Mouse (Mus musculus): ENCODE measurements around the gene Usp9x.
A peak's percentile ranks its signal among the peaks of the same experiment; 100 is the strongest.

Usp9x gene

GRCm38 (mm10) chrX:13071241-13071775 is at the start of gene Usp9x:
Gene Usp9x, plus strand, starts transcription at chrX:13071498.
- peak; percentile 71 for ATAC-seq (ENCODE audit: low TSS enrichment)

GRCm38 (mm10) chrX:13022547-13023310 is 48.6 kb upstream of the Usp9x start:
- no peak for ATAC-seq (ENCODE audit: low TSS enrichment)

- ATAC-seq (ENCODE audit: low TSS enrichment), result no peak
These were observed 46.6 kb upstream of the Usp9x start for GRCm38 (mm10) chrX:13024539-13025202.

GRCm38 (mm10) chrX:13025286-13025685 is 46.0 kb upstream of the Usp9x start:
- ATAC-seq (ENCODE audit: low TSS enrichment), result no peak

GRCm38 (mm10) chrX:13028156-13028555 is 43.1 kb upstream of the Usp9x start:
- no peak for ATAC-seq (ENCODE audit: low TSS enrichment)

GRCm38 (mm10) chrX:13029996-13030395 is 41.3 kb upstream of the Usp9x start:
- ATAC-seq (ENCODE audit: low TSS enrichment), result no peak

- ATAC-seq (ENCODE audit: low TSS enrichment), result peak; percentile 41; the same call in 1 of the 2 replicates
These were observed 34.2 kb upstream of the Usp9x start for GRCm38 (mm10) chrX:13037085-13037484.

GRCm38 (mm10) chrX:13039211-13039610 is 32.1 kb upstream of the Usp9x start:
- peak; percentile 7; the same call in 1 of the 2 replicates for ATAC-seq (ENCODE audit: low TSS enrichment)

GRCm38 (mm10) chrX:13040391-13040790 is 30.9 kb upstream of the Usp9x start:
- no peak for ATAC-seq (ENCODE audit: low TSS enrichment)

- peak; percentile 97 for ATAC-seq (ENCODE audit: low TSS enrichment)
These were observed 29.6 kb upstream of the Usp9x start for GRCm38 (mm10) chrX:13041630-13042129.

GRCm38 (mm10) chrX:13043780-13044179 is 27.5 kb upstream of the Usp9x start:
- no peak for ATAC-seq (ENCODE audit: low TSS enrichment)

GRCm38 (mm10) chrX:13044666-13045065 is 26.6 kb upstream of the Usp9x start:
- no peak for ATAC-seq (ENCODE audit: low TSS enrichment)

- no peak for ATAC-seq (ENCODE audit: low TSS enrichment)
These were observed 24.3 kb upstream of the Usp9x start for GRCm38 (mm10) chrX:13046893-13047435.

- peak; percentile 95 for ATAC-seq (ENCODE audit: low TSS enrichment)
These were observed 23.5 kb upstream of the Usp9x start for GRCm38 (mm10) chrX:13047631-13048345.

GRCm38 (mm10) chrX:13054612-13055011 is 16.7 kb upstream of the Usp9x start:
- ATAC-seq (ENCODE audit: low TSS enrichment), result no peak

- no peak for ATAC-seq (ENCODE audit: low TSS enrichment)
These were observed 9.3 kb upstream of the Usp9x start for GRCm38 (mm10) chrX:13061961-13062360.

GRCm38 (mm10) chrX:13064273-13064925 is 6.9 kb upstream of the Usp9x start:
- no peak for ATAC-seq (ENCODE audit: low TSS enrichment)

- ATAC-seq (ENCODE audit: low TSS enrichment), result 0 out of 2 replicates have a peak, but pooled peaks have one; percentile 1
These were observed 1.1 kb upstream of the Usp9x start for GRCm38 (mm10) chrX:13070206-13070572.

- peak; percentile 67 for ATAC-seq (ENCODE audit: low TSS enrichment)
These were observed 591 bp upstream of the Usp9x start for GRCm38 (mm10) chrX:13070573-13071240.

GRCm38 (mm10) chrX:13071776-13072460 is 620 bp downstream of the Usp9x start:
- ATAC-seq (ENCODE audit: low TSS enrichment), result peak; percentile 60
